Mouse (Mus musculus) olfactory bulb, adult 2 months (tissue): ENCODE measurements around the gene Ncam2. TPM values are rescaled to one million over a fixed set of nuclear protein-coding genes. Genes with fewer than 3 reads are reported as not detected.

Experiments used
- H3K27ac ChIP-seq: fragments of 200-500 bp; 2 replicates; pipeline ENCODE4 v1.5.1; 2012; ENCODE audit warnings: low read depth, low read length; ENCODE audit not compliant: insufficient read depth
- H3K4me1 ChIP-seq: fragments of 200-500 bp; 2 replicates; pipeline ENCODE4 v1.6.1; 2012; ENCODE audit warnings: low read length; ENCODE audit not compliant: control insufficient read depth, insufficient read depth
- H3K4me3 ChIP-seq: fragments of 200-500 bp; 2 replicates; pipeline ENCODE4 v1.5.1; 2012; ENCODE audit warnings: mild to moderate bottlenecking, low read depth, low read length, moderate library complexity; ENCODE audit not compliant: insufficient read depth
- CTCF ChIP-seq: fragments of 200-500 bp; IDR thresholded peaks from 2 replicates; pipeline ENCODE4 v1.5.1; 2012; ENCODE audit warnings: low read depth, mild to moderate bottlenecking, low read length, moderate library complexity; ENCODE audit not compliant: insufficient read depth
- POLR2A ChIP-seq: fragments of 200-500 bp; IDR thresholded peaks from 2 replicates; pipeline ENCODE4 v1.6.1; 2012; ENCODE audit warnings: mild to moderate bottlenecking, low read depth, low read length, moderate library complexity; ENCODE audit not compliant: insufficient read depth
- WGBS: fragments of 180-500 bp; shearing (Covaris S2); methylation state at CpG from one replicate; pipeline ENCODE4 v1.1.7; 2018; 5-methylcytosine and 5-hydroxymethylcytosine counted together
- polyA plus RNA-seq: library from polyadenylated mRNA; stranded (reverse); fragments of >200 nt; gene quantifications from 2 replicates; pipeline ENCODE4 v1.2.4, GENCODE M21; 2012; ENCODE audit warnings: low replicate concordance; ENCODE audit not compliant: missing spikeins, insufficient read depth, insufficient read length

Gene Ncam2
- polyA plus RNA-seq = not detected in 2 replicates

DNA sequence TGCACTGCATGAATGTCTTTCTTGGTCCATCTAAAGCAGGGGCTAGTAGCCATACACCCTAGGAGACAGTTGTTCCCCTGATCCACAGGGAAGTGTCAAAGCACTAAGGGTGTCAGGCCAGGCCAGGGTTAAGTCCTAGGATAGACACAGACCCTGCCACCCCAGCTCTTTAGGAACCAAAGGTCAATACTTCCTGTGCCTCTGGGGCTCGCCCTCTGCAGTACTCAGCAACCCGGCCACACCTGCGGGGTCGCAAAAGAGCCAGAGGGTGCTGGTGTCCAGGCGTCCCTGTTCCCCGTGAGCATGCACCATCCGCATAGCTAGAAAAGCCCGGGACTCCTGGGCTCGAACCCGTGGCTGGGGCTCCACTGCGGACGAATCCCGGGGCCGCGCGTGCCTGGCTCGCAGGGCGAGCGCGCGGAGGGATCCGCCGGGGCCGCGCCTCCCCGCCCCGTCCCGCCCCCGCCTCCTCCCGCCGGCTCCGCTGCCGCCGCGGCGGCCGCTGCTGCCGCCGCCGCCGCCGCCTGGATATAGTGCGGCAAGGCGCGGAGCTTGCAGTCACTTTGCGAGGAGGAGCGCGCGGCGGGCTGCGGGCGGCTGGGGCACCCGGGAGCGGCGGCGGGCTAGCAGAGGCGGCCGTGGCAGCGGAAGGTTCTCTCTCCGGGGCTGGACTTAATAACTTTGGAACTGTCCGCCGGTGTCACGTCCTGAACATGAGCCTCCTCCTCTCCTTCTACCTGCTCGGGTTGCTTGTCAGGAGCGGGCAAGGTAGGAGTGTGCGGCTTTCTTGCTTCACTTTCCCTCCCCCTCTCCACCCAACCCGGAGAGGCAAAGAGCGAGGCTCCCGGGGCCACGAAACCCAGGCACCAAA lies at the start of gene Ncam2:
Gene Ncam2 (plus strand): TSS at position 497 of the 871 bp plus-strand sequence.
- TF ChIP-seq CTCF = no peak
- 0 out of 2 replicates have a peak, but pooled peaks have one; percentile 33 for TF ChIP-seq POLR2A
- WGBS = under 1% methylated on average over 62 of the region's 70 CpGs
- peak within 1 kb of the TSS; percentile 71 for H3K4me3 ChIP-seq
- peaks cover 5% of the 10 kb centered on the region; the same call in 1 of the 2 replicates for H3K4me1 ChIP-seq
- peak within 1 kb of the TSS; percentile 58; the same call in 1 of the 2 replicates for H3K27ac ChIP-seq

DNA sequence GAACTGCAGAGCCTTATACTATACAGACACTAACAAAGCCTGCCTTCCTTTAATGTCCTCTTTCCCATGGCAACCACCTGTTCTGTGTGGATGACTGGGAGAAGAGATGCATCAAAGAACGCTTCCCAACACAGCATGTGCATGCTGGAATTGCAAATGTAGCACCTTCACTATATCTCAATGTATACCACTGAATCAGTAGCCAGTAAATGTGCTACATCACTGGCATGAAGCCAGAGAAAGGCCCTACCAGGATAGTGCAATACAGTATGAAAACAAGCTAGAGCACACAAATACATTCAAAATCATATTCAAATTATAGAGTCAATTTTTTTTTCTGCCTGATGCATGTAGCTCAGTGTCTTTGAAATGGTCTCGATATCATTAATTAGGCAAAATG lies 29.7 kb upstream of the Ncam2 start:
- H3K4me1 ChIP-seq = no peaks in the 10 kb centered on the region
- WGBS = 85% methylated on average over 2 of the region's 2 CpGs
- no peak overlapping the region for H3K4me3 ChIP-seq
- no peak for TF ChIP-seq CTCF
- no peak for TF ChIP-seq POLR2A
- no peak overlapping the region for H3K27ac ChIP-seq

DNA sequence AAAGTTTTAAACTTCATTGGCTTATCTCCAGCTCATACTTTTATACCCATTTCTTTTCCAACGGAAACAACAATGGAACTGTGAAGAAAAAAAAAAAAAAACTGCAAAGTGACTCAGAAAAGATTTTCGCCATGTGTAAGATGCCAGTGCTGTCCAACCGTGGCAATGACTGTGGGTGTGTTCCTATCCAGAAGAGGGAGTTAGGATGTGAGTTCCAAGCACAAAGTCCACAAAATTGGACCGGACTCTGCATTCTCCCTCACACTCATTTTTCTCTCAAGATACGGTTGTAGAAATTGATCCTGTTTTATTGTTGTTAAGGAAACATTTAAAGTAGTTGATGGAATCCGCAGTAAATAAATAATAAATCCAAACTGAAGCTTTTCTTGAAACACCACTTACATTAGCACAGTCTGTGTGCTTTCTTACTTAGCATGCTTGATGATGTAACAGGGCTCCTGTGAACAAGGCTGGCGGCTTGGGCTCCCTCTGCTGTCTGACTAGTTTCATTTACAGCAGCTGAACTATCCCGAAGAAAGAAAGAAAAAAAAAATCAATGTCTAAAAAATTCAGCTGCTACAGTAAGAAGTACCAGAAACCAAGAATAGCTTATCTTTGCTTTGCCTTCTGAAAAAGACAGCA lies 25.1 kb upstream of the Ncam2 start:
- no peak overlapping the region for H3K4me3 ChIP-seq
- no peaks in the 10 kb centered on the region for H3K4me1 ChIP-seq
- H3K27ac ChIP-seq = no peak overlapping the region
- WGBS = 33% methylated on average over 8 of the region's 8 CpGs
- TF ChIP-seq POLR2A (no peak), CTCF (no peak)

DNA sequence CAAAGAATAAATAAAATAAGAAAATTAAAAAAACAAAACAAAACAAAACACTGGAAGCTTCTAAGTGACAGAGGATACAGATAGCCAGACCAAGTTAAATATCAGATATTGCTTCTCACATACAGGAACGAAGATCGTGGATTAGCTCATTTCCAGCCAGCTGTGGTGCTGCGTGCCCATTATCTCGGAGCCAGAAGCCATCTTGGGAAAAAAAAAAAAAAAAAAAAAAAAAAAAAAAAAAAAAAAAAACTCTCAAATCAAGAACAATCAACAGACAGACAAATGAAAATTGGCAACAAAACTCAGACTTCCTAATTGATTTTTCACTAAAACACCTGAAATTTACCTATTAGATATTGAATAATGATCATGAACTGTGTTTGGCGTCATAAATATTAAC lies 20.7 kb upstream of the Ncam2 start:
- TF ChIP-seq POLR2A (no peak), CTCF (no peak)

DNA sequence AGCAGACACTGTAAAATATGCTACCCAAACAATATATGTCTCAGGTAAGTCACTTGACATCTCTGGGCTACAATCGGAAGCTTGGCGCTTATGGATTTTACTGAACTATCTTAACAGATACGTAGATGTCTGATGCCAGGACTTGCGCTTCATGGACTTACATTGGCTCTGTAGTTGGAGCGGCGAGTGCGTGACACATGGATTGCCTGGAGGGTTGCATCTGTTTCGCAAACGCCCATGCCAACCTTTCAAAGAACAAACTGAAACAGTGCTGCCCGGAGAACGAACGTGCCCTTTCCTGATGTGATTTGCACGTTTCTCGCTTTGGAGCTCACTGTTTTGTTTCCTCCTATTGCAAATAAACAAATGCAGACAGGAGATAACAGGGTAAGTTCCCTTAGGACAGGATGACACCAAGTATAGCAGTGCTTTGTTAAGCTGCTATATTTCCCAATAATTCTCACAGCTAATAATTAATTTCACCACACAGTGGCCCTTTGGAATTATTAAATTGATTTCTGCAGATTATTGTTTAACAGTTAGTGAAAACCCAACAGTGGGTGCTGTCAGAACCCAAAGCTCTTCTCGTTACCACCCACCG lies 12.8 kb upstream of the Ncam2 start:
- H3K27ac ChIP-seq = no peak overlapping the region
- 90% methylated on average over 16 of the region's 16 CpGs for WGBS
- H3K4me1 ChIP-seq = no peaks in the 10 kb centered on the region
- TF ChIP-seq CTCF = no peak
- no peak overlapping the region for H3K4me3 ChIP-seq

More for the DNA sequence above, 20.7 kb upstream of the Ncam2 start:
- no peaks in the 10 kb centered on the region for H3K4me1 ChIP-seq
- H3K4me3 ChIP-seq = no peak overlapping the region
- H3K27ac ChIP-seq = no peak overlapping the region
- WGBS = 92% methylated on average over 5 of the region's 5 CpGs

DNA sequence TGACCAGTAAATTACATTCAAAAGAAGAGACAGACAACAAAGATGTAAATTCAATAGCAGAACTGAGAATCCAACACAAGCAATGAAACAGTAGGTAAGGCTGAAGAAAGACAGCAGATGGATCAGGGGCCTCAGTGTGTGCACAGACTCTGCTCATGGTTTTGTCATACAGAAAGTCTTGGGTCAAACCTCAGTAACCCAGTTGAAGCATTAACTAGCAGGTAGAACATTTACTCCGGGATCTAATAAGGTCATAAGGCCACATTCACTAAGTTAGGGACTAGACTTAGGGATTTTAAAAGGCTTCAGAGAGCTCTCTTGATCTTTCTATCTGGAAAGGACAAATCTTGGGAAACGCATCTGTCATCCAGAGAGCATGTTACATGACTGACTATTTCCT lies 8.9 kb upstream of the Ncam2 start:
- Histone ChIP-seq H3K4me3 (no peak overlapping the region), H3K27ac (no peak overlapping the region), H3K4me1 (no peaks in the 10 kb centered on the region)
- WGBS = 97% methylated on average over 2 of the region's 2 CpGs
- TF ChIP-seq POLR2A = no peak
- TF ChIP-seq CTCF = no peak

DNA sequence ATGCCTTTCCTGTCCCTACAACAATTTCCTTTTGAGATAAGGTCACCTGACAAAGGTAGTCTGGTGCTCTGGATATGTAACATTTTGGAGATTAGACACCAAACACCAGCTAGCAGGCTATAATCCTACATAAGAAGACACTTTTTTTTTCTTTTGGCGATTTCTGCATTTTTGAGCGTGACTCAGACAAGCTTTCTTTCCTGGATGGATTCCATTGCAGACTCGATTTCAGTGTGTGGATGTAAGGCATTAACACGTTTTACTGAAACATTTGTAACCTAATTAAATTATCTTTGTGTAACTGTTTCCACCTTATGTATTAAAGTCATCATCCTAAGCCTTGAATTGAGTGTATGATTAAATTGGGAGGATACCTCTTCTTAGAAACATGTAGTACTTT lies 7.9 kb upstream of the Ncam2 start:
- 79% methylated on average over 4 of the region's 4 CpGs for WGBS
- TF ChIP-seq POLR2A (no peak), CTCF (no peak)
- no peak overlapping the region for H3K4me3 ChIP-seq
- H3K4me1 ChIP-seq = no peaks in the 10 kb centered on the region
- H3K27ac ChIP-seq = no peak overlapping the region

DNA sequence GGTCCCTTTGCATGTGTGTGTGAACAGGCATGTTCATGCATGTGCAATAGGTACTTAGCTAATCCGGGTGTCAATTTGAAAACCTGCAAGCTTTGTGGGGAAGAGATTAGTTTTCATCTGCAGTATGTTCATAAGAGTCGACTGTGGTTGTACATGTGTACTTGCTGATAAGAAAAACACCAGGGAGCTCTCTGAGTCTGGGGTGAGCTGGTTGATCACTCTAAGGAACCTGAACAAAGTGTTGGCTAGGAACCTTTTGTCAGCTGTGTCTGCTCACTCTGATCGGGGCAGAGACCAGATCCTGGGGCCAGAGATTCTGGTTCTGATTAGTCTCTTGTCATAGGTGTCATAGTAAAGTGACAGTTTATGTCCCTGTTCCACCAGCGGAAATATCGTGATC lies 1.0 kb upstream of the Ncam2 start:
- no peak for TF ChIP-seq CTCF
- TF ChIP-seq POLR2A = no peak
- H3K4me1 ChIP-seq = peaks cover 1% of the 10 kb centered on the region; the same call in 1 of the 2 replicates
- WGBS = 91% methylated on average over 5 of the region's 5 CpGs

DNA sequence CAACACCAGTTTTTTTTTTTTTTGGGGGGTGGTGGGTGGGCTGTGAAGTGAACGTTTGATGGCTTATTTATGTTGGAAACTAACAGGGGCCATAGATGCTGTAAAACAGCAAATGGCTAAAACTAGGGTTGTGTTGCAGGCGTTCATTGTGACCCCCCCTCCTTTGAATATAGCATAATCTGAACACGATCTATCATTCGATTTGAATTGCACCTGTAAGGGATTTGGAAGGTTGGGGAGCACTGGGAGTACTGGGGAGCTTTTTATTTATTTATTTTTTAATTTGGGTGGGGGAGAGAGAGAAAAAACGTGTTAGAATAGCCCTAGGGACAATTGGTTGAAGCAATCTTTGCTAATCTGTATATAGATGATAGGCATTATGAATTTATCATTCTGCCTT lies 974 bp downstream of the Ncam2 start:
- H3K4me1 ChIP-seq = peaks cover 5% of the 10 kb centered on the region; the same call in 1 of the 2 replicates
- no peak overlapping the region for H3K4me3 ChIP-seq
- 6% methylated on average over 5 of the region's 5 CpGs for WGBS
- TF ChIP-seq POLR2A = no peak
- TF ChIP-seq CTCF = no peak
- H3K27ac ChIP-seq = no peak overlapping the region

More for the DNA sequence above, 1.0 kb upstream of the Ncam2 start:
- Histone ChIP-seq H3K27ac (no peak overlapping the region), H3K4me3 (no peak overlapping the region)
